Comparison of ENCODE assay signal across 25 mouse cellular contexts in the genomic region with DNA sequence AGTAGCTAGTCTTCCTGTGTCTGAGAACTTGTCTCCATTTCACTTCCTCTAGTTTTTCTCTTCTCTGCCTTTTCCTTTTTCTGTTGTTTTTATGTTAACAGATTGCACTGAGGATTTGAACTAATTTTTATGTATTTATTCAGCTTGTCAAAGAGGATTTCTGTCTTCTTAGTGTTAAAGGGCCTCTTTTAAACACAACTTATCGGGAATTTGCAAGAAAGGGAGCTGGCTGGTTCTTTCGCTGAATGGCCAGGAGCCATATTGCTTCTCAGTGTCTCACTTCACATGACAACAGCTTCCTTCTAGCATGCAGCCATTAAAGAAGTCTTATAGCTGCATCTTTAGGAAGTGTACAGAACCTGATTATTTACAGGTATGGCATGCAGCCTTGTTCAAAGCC.
"Had no signal": no experiment of that assay in that cellular context is flagged by ENCODE, and none has a peak within 500 bp of the region (broad histone marks: within the 10 kb centered on the region; RNA-seq: fewer than 3 reads in every experiment).

No protein-coding gene starts in this region.

- H3K9ac ChIP-seq: heart, embryonic 13.5 days; heart, embryonic 15.5 days; hindbrain, embryonic 13.5 days; hindbrain, embryonic 15.5 days; kidney, embryonic 15.5 days; limb, embryonic 13.5 days; limb, embryonic 15.5 days; liver, embryonic 12.5 days; liver, embryonic 14.5 days had no signal

- H3K27me3 ChIP-seq: heart, embryonic 13.5 days; heart, embryonic 15.5 days; hindbrain, embryonic 13.5 days; hindbrain, embryonic 15.5 days; kidney, embryonic 15.5 days; limb, embryonic 13.5 days; limb, embryonic 15.5 days; liver, embryonic 12.5 days had no signal

- DNase-seq: gastrocnemius, postnatal 14 days; gastrocnemius, postnatal 36 days; heart, adult 11 months; heart, adult 2 months; heart, postnatal 14 days; heart, postnatal 36 days; kidney, adult 11 months; kidney, adult 2 months; kidney, adult 9 months; kidney, postnatal 14 days; kidney, postnatal 36 days; left cerebral cortex, postnatal 4 days had no signal

- H3K9me3 ChIP-seq: heart, embryonic 13.5 days; heart, embryonic 15.5 days; hindbrain, embryonic 13.5 days; hindbrain, embryonic 15.5 days; kidney, embryonic 15.5 days; limb, embryonic 13.5 days; limb, embryonic 15.5 days; liver, embryonic 12.5 days had no signal

- H3K36me3 ChIP-seq: heart, embryonic 13.5 days; heart, embryonic 15.5 days; hindbrain, embryonic 13.5 days; hindbrain, embryonic 15.5 days; kidney, embryonic 15.5 days; limb, embryonic 13.5 days; limb, embryonic 15.5 days; liver, embryonic 12.5 days had no signal

- H3K4me2 ChIP-seq: heart, embryonic 11.5 days; heart, embryonic 13.5 days; heart, embryonic 15.5 days; hindbrain, embryonic 13.5 days; hindbrain, embryonic 15.5 days; kidney, embryonic 15.5 days; limb, embryonic 13.5 days; limb, embryonic 15.5 days; liver, embryonic 12.5 days had no signal

- H3K4me1 ChIP-seq: heart, embryonic 13.5 days; heart, embryonic 15.5 days; hindbrain, embryonic 13.5 days; hindbrain, embryonic 15.5 days; kidney, embryonic 15.5 days; limb, embryonic 13.5 days; limb, embryonic 15.5 days; liver, embryonic 12.5 days had no signal

- ATAC-seq: hindbrain, postnatal 0 days; intestine, embryonic 16.5 days; liver, embryonic 12.5 days had no signal

- H3K4me3 ChIP-seq: heart, adult 2 months; heart, embryonic 13.5 days; heart, embryonic 15.5 days; hindbrain, embryonic 13.5 days; hindbrain, embryonic 15.5 days; kidney, embryonic 15.5 days; limb, embryonic 13.5 days; limb, embryonic 15.5 days; liver, embryonic 12.5 days had no signal

- H3K27ac ChIP-seq: heart, adult 2 months; heart, embryonic 13.5 days; heart, embryonic 15.5 days; hindbrain, embryonic 13.5 days; hindbrain, embryonic 15.5 days; hindbrain, postnatal 0 days; kidney, embryonic 15.5 days; kidney, postnatal 0 days; limb, embryonic 13.5 days; limb, embryonic 15.5 days; liver, embryonic 12.5 days; liver, embryonic 14.5 days had no signal
